Mouse (Mus musculus) lung, embryonic 14.5 days (tissue): ENCODE results near the gene Pdlim5. TPM values are rescaled to one million over a fixed set of nuclear protein-coding genes. Genes with fewer than 3 reads are reported as not detected.

Experiments used
- ATAC-seq: fragments of 200-750 bp; cut with Nextera tagmentation; 2 replicates; pipeline ENCODE4 v1.8.0; 2017; ENCODE audit warnings: mild to moderate bottlenecking, moderate TSS enrichment, moderate library complexity; ENCODE audit not compliant: insufficient read depth
- DNase-seq: peaks from one replicate; pipeline ENCODE4 v3.0.0-alpha.2; 2015
- H3K27ac ChIP-seq: fragments of 300-500 bp; sonication (generic); 2 replicates; pipeline ENCODE4 v1.5.1; 2014; ENCODE audit warnings: low read depth, mild to moderate bottlenecking, moderate library complexity
- H3K27me3 ChIP-seq: fragments of 300-500 bp; sonication (generic); 2 replicates; pipeline ENCODE4 v1.6.1; 2014; ENCODE audit warnings: low read length, control low read depth; ENCODE audit not compliant: insufficient read depth
- H3K36me3 ChIP-seq: fragments of 300-500 bp; sonication (generic); 2 replicates; pipeline ENCODE4 v1.6.1; 2014; ENCODE audit warnings: control low read depth; ENCODE audit not compliant: insufficient read depth
- H3K4me1 ChIP-seq: fragments of 300-500 bp; sonication (generic); 2 replicates; pipeline ENCODE4 v1.6.1; 2014; ENCODE audit warnings: antibody characterized with exemption, control low read depth; ENCODE audit not compliant: insufficient read depth
- H3K4me2 ChIP-seq: fragments of 300-500 bp; sonication (generic); 2 replicates; pipeline ENCODE4 v1.6.1; 2014; ENCODE audit warnings: mild to moderate bottlenecking
- H3K4me3 ChIP-seq: fragments of 300-500 bp; sonication (generic); 2 replicates; pipeline ENCODE4 v1.5.1; 2014; ENCODE audit warnings: low read depth, low read length
- H3K9ac ChIP-seq: fragments of 300-500 bp; sonication (generic); 2 replicates; pipeline ENCODE4 v1.6.1; 2014
- H3K9me3 ChIP-seq: fragments of 300-500 bp; sonication (generic); 2 replicates; pipeline ENCODE4 v1.6.1; 2016; ENCODE audit warnings: low read depth, low read length, control low read depth
- CTCF ChIP-seq: IDR thresholded peaks from 2 replicates; pipeline ENCODE4 v1.5.1; 2016; ENCODE audit warnings: antibody characterized with exemption, low read depth
- WGBS: fragments of 180-500 bp; shearing (Covaris S2); extraction: QIAGEN DNeasy Blood & Tissue Kit; methylation state at CpG from one replicate; pipeline ENCODE4 v1.1.7; 2014; 5-methylcytosine and 5-hydroxymethylcytosine counted together
- polyA plus RNA-seq: library from polyadenylated mRNA; unstranded; fragments of >200 nt; fragmentation: Nextera tagmentation; extraction: Ambion mirVana; gene quantifications from 2 replicates; pipeline ENCODE4 v1.2.1, GENCODE M21; 2014

The Pdlim5 gene
- polyA plus RNA-seq, 1 experiment from 2014 or later = 19.0 TPM

GRCm38 (mm10) chr3:142436824-142437223 is 41.3 kb upstream of the Pdlim5 start:
- H3K36me3 ChIP-seq = no peaks in the 10 kb centered on the region
- 42% methylated on average over 6 of the region's 6 CpGs for WGBS
- no peak overlapping the region for H3K9ac ChIP-seq
- no peaks in the 10 kb centered on the region for H3K27me3 ChIP-seq
- H3K9me3 ChIP-seq = no peaks in the 10 kb centered on the region
- TF ChIP-seq CTCF = no peak
- H3K27ac ChIP-seq = no peak overlapping the region
- H3K4me3 ChIP-seq = no peak overlapping the region
- peaks cover 8% of the 10 kb centered on the region; the same call in 1 of the 2 replicates for H3K4me1 ChIP-seq
- no peak overlapping the region for H3K4me2 ChIP-seq
- ATAC-seq = no peak
- no peak for DNase-seq

- no peak for ATAC-seq
- no peak for DNase-seq
- no peak overlapping the region for H3K4me3 ChIP-seq
- no peaks in the 10 kb centered on the region for H3K36me3 ChIP-seq
- no peak overlapping the region for H3K4me2 ChIP-seq
- no peak overlapping the region for H3K27ac ChIP-seq
- WGBS = 53% methylated on average over 5 of the region's 5 CpGs
- no peak for TF ChIP-seq CTCF
- H3K9ac ChIP-seq = no peak overlapping the region
- H3K4me1 ChIP-seq = peaks cover 8% of the 10 kb centered on the region; the same call in 1 of the 2 replicates
- no peaks in the 10 kb centered on the region for H3K27me3 ChIP-seq
- no peaks in the 10 kb centered on the region for H3K9me3 ChIP-seq
Observed at GRCm38 (mm10) chr3:142436212-142436611, 40.7 kb upstream of the Pdlim5 start.

- no peak overlapping the region for H3K4me3 ChIP-seq
- no peak overlapping the region for H3K27ac ChIP-seq
- H3K4me1 ChIP-seq = peaks cover 3% of the 10 kb centered on the region; the same call in 1 of the 2 replicates
- H3K9me3 ChIP-seq = no peaks in the 10 kb centered on the region
- H3K9ac ChIP-seq = no peak overlapping the region
- ATAC-seq = no peak
- 39% methylated on average over 4 of the region's 4 CpGs for WGBS
- no peak for DNase-seq
- H3K4me2 ChIP-seq = no peak overlapping the region
- H3K36me3 ChIP-seq = no peaks in the 10 kb centered on the region
- TF ChIP-seq CTCF = no peak
- no peaks in the 10 kb centered on the region for H3K27me3 ChIP-seq
Observed at GRCm38 (mm10) chr3:142434786-142435168, 39.3 kb upstream of the Pdlim5 start.

GRCm38 (mm10) chr3:142434127-142434785 is 38.8 kb upstream of the Pdlim5 start:
- no peak overlapping the region for H3K9ac ChIP-seq
- TF ChIP-seq CTCF = no peak
- no peaks in the 10 kb centered on the region for H3K9me3 ChIP-seq
- DNase-seq (no peak), ATAC-seq (no peak)
- 58% methylated on average over 7 of the region's 7 CpGs for WGBS
- H3K4me3 ChIP-seq = no peak overlapping the region
- no peak overlapping the region for H3K4me2 ChIP-seq
- no peaks in the 10 kb centered on the region for H3K36me3 ChIP-seq
- H3K4me1 ChIP-seq = no peaks in the 10 kb centered on the region
- no peaks in the 10 kb centered on the region for H3K27me3 ChIP-seq
- no peak overlapping the region for H3K27ac ChIP-seq

DNA sequence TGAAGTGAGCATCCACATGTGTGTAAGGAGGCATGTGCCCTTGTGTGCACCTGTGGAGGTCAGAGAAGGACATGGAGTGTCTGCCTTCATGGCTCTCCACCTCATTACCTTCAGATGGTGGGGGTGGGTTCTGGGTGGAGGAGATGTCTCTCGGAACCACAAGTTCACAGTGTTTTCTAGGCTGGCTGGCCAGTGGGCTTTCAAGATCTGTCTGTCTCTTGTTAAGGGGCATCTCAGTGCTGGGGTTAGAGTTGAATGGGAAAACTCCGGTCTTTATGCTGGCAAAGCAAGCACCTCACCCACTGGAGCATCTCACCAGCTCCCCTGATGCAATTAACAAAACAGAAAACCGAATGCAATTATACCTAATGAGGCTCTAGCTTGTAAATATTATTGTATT is 36.0 kb upstream of the Pdlim5 start:
- H3K4me3 ChIP-seq = no peak overlapping the region
- H3K4me1 ChIP-seq = no peaks in the 10 kb centered on the region
- TF ChIP-seq CTCF = no peak
- no peaks in the 10 kb centered on the region for H3K36me3 ChIP-seq
- 81% methylated on average over 3 of the region's 3 CpGs for WGBS
- ATAC-seq (no peak), DNase-seq (no peak)
- H3K27ac ChIP-seq = no peak overlapping the region
- H3K9me3 ChIP-seq = no peaks in the 10 kb centered on the region
- H3K9ac ChIP-seq = no peak overlapping the region
- H3K27me3 ChIP-seq = no peaks in the 10 kb centered on the region
- no peak overlapping the region for H3K4me2 ChIP-seq

DNA sequence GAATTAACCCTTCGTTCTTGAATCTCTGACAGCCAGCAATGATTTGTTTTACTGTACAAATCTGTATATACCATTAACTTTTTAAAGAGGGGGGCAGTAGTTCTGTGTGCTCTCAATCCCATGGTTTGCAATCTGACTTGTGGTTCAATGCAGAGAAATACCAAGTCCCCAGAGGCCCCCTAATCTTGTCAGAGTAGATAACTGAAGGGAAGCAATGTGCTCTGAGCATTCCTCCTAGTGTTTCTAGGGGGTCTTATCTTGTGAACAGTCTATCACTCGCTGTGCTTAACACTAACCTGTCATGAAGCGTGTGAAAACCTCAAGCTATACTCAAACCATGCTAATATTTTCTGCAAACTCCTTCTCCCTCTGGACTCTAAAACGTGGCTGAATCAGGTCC is 34.6 kb upstream of the Pdlim5 start:
- TF ChIP-seq CTCF = no peak
- H3K4me1 ChIP-seq = no peaks in the 10 kb centered on the region
- no peak overlapping the region for H3K4me3 ChIP-seq
- no peak overlapping the region for H3K4me2 ChIP-seq
- H3K27me3 ChIP-seq = no peaks in the 10 kb centered on the region
- no peak overlapping the region for H3K27ac ChIP-seq
- DNase-seq (no peak), ATAC-seq (no peak)
- H3K9ac ChIP-seq = no peak overlapping the region
- no peaks in the 10 kb centered on the region for H3K36me3 ChIP-seq
- H3K9me3 ChIP-seq = no peaks in the 10 kb centered on the region
- 38% methylated on average over 4 of the region's 4 CpGs for WGBS

GRCm38 (mm10) chr3:142426806-142427205 is 31.3 kb upstream of the Pdlim5 start:
- ATAC-seq (no peak), DNase-seq (no peak)
- H3K9ac ChIP-seq = no peak overlapping the region
- no peaks in the 10 kb centered on the region for H3K4me1 ChIP-seq
- WGBS = 63% methylated on average over 3 of the region's 3 CpGs
- H3K27me3 ChIP-seq = no peaks in the 10 kb centered on the region
- TF ChIP-seq CTCF = no peak
- H3K4me2 ChIP-seq = no peak overlapping the region
- no peak overlapping the region for H3K27ac ChIP-seq
- no peaks in the 10 kb centered on the region for H3K36me3 ChIP-seq
- no peaks in the 10 kb centered on the region for H3K9me3 ChIP-seq
- H3K4me3 ChIP-seq = no peak overlapping the region
